Mouse (Mus musculus) small intestine, adult 2 months (tissue): ENCODE measurements around the gene Xylt1.

Experiments used
- CTCF ChIP-seq: fragments of 200-500 bp; IDR thresholded peaks from 2 replicates; pipeline ENCODE4 v1.5.1; 2012; ENCODE audit warnings: low read depth, mild to moderate bottlenecking, control low read depth, inconsistent platforms, low read length, moderate library complexity, mixed read lengths; ENCODE audit not compliant: insufficient replicate concordance, insufficient read length; ENCODE audit errors: extremely low read depth
- POLR2A ChIP-seq: fragments of 200-500 bp; IDR thresholded peaks from 2 replicates; pipeline ENCODE4 v1.6.1; 2012; ENCODE audit warnings: low read depth, mild to moderate bottlenecking, control low read depth, inconsistent platforms, low read length, moderate library complexity

- no peak for TF ChIP-seq CTCF
- no peak for TF ChIP-seq POLR2A
Measured at GRCm38 (mm10) chr7:117466006-117466780, 85.4 kb downstream of the Xylt1 start.
